Mouse (Mus musculus): ENCODE measurements around the gene Zfp365. TPM values are rescaled to one million over a fixed set of nuclear protein-coding genes. Genes with fewer than 3 reads are reported as not detected.

Gene Zfp365
- total RNA-seq (2021): under 1 TPM; 0.23 to 0.37 TPM
- long read RNA-seq, experiment 1: 0 reads
- long read RNA-seq, experiment 2: 0 reads

DNA sequence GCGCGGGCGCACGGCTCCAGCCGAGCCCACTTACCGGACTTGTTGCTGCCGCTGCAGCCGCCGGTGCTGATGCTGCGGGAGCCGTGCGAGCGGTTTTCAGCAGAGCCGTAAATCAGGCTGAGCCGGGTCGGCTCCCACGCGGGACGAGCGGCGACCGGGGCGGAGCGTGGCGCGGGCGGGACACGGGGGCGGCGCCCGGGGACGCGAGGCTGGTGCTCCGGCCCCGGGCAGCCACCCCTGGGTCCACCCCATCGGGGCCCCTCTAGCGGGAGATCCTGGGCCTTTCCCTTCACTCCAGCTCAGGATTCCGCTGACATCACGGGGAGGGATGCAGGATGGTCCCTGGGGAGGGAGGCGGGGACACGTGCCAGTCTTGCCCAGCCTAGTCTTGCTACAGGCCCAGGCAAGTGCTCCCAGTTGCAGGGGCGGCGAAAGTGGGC, at the start of gene Zfp365:
Zfp365 (minus strand) TSS at position 326 of the 440 bp plus-strand sequence.
- peak; percentile 67 to 69 for DNase-seq

DNA sequence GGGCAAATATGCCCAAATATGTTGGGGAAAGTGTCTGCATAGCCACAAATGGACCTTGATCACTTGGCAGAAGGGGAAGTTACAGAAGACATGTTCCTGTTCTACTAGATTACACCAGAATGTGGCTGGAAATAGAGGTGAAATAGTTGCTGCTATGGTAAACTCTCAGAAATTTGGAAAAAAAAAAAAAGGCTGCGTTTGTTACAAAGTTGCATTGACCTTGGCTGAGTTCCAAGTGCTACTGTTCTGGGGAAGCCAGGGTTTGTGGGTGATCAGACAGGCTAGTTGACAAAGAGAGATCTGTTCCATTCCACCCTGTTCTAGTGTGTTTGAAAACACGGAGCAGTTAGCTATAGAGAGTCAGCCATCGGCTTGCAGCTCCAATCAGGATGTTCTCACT, 47.5 kb upstream of the Zfp365 start:
- no peak for DNase-seq

DNA sequence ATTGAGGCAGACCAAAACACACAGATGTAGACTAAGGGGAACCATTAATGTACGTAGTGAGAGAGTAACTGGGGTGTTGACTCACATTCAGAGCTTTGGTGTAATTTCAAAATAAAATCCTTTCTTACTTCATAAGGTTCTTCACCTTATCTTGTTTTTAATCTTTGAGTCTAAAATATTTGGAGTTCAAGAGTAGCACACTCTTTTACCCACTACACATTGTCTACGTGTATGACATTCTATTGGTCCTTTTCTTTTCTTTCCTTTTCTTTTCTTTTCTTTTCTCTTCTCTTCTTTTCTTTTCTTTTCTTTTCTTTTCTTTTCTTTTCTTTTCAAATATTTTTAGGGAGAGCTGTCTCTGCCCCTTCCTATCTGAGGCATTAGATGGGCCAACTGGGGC, 43.5 kb upstream of the Zfp365 start:
- DNase-seq: no peak

DNA sequence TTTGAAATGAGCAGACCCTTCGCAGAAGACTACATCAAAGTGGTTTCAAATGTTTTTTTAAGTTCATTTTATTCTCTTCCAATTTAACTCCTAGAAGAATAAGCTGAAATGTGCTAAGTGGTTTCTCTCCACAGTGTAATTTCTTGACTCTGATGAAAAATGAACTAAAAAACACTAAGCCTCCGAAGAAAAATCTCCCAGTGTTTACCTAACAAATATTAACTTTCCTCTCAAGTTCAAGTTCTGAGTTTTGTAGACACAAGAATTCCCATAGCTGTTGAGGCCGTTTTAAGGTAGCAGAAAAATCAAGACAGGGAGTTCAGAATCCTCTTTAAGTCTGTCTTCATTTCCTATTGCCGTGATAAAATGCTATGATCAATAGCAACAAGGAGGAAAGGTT, 39.2 kb upstream of the Zfp365 start:
- no peak for DNase-seq

DNA sequence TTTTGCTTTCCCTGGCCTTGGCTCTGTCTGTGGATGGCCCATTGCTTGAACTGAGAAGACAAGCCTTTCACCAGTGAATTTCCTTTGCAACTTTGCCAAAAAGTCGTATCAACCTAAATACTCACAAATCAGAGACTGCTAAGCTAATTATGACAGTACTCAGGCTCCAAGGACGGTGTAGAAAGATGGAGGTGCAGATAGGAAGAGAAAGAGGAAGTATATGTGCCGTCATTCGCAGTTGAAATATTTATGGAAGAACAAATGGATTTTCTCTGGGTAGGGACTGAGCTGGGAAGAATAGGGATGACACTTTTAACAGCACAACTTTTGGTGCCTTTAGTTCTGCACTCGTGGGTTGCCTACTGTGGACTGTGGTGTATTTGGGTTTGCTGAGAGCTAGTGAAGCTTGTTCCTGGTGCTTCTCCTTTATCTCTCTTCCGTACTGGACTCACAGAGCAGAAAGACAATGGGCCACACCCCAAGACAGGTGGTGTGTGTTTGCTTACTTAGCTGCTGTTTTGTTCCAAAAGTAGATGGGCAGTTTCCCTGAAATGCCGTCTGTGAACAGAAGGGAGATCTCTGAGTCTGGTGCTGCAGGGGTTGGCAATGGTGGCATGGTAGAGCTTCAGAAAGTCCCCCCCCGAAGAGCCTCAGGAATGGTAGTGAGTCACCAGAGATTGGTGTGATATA, 37.7 kb upstream of the Zfp365 start:
- no peak for DNase-seq

DNA sequence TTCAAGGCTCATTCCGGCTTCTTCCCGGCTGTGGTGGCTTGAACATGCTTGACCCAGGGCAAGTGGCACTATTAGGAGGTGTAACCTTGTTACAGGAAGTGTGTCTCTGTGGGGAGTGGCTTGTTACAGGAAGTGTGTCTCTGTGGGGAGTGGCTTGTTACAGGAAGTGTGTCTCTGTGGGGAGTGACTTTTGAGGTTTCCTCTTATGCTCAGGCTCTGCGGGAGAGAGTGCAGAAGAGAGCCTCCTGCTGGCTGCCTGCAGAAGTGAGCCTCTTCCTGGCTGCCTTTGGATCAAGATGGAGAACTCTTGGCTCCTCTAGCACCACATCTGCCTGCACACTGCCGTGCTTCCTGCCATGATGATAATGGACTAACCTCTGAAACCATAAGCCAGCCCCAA, 31.1 kb upstream of the Zfp365 start:
- no peak for DNase-seq

DNA sequence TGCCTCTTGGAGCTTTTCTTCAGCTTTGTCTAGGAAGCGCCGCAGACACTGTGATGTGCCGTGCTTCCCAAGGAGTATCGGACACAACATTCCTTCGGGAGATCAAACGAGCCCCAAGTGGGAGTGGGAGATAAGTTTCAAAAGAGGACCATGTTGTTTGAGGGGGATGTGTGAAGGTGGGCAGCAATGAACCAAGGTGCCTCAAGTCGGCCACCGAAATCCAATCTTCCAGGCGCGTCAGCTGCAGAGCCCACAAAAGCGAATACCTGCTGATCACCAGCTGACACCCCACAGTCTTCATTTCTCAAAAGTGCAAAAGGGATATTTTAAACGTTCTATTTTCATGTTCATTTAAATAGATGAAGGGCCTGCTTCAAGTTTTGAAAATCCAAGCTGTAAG, 27.1 kb upstream of the Zfp365 start:
- no peak for DNase-seq

DNA sequence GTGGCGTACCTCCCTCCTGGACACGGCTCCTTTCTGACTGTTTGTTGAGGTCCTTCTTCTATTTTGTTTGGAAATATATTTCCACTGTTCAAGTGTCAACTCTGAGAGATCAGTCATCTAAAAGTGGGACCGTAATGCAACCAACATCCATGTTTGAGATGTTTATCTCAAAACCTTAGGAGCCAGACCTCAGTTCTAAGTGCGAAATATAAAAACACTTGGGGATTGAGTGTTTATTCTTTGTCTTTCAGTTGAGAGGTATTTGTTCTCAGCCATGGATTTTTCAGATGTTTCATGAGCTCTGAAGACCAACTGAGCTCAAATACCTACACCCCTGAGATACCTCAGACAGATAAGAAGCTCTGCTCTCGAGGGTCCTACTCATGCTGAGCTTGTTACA, 25.3 kb upstream of the Zfp365 start:
- DNase-seq: no peak

DNA sequence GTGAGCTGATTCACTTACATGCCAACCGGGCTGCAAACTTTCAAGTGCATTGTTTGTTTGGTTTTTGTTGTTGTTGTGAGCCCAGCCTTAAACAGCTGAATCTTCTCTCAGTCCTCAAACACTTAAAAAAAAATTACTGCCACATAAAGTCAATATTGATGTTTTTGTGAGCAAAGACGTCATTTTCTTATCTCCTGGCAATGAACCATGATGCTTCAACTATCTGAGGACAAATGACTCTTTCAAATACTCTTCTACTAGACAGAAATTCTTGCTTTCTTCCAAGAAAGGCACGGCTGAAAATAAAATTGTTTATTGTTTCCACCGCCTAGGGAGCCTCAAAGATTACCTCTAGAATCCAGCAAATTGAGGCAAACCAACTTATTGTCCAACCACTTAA, 24.5 kb upstream of the Zfp365 start:
- no peak for DNase-seq

DNA sequence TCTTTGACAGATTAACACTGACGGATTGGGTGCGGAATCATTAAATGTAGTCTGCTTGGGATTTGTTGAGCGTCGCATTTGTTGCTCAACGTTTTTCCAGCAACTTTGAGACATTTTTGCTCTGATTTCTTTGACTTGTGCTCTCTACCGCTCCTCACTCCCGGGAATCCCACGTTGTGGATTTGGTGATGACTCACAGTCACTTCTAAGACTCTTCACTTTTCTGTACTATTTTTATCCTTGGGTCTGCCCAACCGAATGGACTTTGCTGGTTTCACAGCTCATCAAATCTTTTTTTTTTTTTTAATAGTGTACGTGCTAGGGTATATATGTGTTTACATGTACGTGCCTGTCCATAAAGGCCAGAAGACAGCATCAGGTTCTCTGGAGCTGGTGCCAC, 20.3 kb upstream of the Zfp365 start:
- DNase-seq: no peak

DNA sequence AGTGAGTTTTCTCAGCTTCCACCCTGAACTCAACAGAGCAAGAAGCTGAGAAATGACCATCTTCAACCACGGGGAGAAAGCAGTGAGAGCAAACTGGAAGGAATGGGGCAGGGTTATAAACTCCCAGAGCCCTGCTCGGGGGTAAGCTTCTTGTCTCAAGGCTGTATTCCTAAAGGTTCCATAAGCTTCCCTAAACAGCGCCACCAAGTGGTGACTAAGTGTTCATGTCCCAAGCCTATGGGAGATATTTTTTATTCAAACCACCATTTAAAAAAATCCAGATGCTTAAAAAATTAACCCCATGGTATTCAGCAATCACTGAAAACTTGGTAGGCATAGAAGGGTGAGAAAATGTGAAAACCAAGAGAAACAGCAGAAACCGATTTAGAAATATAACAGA, 18.9 kb upstream of the Zfp365 start:
- no peak for DNase-seq

DNA sequence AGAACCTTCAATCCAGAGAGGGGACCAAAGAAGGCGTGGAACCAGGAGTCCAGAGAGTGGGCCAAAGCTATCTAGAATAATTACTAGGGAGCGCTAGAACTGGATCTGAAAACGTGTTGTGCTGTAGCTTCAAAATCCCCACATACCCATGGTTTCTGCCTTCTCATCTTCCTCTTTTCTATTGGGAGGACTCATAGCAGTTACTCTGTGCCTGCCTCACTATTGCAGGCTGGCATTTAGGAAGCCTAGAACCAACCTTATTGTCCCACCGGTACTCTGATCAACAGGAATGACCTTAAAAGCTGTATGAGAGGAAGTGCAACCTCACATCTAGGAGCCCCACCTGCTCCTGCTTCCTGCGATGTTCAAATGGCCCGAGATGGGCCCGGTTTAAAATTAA, 16.1 kb upstream of the Zfp365 start:
- DNase-seq: no peak

DNA sequence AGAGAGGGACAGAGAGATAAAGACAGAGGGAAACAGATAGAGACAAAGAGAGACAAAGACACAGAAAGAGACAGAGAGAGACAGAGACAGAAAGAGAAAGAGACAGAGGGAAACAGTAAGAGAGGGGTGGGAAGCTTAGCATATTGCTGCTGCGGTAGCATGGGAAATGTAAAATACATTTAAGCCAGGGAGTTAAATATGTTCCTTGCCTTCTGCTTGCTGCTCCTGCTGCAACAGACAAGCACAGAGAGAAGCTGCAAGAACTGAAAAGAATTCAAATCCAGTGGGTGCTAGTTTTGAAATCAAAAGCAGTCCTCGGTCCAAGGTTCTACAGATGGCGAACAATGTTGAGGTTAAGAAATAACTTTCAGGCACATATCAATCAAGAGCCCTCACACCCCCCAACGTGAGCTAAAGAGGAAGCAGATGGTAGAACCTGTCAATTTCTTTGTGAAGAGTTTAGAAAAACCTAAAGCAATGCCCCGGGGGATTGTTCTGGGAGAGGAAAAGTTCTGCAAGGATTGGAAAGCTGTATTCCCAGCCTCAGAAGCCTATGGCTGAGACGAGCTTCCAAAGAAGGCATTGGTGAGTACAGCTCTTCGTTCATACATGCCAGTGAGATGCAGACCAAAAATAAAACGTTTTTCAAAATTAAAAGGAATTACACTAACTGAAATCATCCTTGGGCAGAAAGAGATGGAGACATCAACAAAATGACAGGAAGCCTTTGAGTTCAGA, 15.4 kb upstream of the Zfp365 start:
- no peak for DNase-seq

DNA sequence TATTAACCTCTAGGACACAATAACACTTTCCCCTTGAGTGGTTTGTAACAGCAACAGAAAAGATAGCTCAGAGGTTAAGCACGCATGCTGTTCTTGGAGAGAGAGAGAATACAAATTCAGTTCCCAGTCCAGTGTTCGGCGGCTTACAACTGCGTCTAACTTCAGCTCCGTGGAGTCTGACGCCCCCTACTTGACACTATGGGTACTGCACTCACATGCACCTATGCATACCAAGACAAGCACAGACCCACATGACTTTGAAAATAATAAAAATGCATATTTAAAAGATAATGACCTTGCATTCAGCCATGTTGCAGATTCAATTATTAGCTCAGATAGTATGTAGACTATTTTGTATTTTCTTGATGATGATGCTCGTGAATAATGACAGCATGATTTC, 11.6 kb upstream of the Zfp365 start:
- no peak for DNase-seq

DNA sequence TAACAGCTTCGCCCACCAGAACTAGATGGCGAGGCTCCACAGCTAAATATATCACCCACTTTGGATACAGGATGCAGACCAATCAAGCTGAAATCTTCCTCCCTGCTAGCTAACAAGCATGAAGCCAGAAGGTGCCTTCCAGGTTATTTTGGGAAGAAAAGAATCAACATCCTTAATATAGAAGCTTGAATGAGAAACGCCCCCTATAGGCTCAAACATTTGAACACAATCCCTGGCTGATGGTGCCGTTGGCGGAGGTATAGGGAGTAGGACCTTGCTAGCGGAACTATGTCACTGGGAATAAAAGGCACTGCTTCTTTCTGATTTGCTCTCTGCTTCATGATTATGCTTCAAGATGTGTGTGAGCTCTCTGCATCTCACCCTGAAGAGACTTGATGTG, 9.3 kb upstream of the Zfp365 start:
- no peak for DNase-seq

DNA sequence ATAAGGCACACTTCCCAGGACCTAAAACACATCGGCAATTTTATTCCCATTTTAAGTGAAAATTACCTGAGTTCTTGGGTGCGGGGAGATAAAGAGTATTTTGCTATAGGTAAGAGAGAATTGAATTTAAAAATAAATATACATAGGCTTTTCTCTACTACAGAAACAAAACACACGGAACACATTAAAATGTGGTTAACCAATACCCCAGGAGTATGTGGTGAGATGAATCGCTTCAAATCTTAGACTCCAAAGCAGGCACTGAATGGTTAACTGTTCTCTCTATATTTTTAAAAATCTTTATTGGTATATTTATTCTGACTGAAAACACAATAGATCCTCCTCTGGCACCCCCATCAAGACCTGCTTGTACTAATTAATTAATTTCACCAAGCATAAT, 7.2 kb upstream of the Zfp365 start:
- no peak for DNase-seq

DNA sequence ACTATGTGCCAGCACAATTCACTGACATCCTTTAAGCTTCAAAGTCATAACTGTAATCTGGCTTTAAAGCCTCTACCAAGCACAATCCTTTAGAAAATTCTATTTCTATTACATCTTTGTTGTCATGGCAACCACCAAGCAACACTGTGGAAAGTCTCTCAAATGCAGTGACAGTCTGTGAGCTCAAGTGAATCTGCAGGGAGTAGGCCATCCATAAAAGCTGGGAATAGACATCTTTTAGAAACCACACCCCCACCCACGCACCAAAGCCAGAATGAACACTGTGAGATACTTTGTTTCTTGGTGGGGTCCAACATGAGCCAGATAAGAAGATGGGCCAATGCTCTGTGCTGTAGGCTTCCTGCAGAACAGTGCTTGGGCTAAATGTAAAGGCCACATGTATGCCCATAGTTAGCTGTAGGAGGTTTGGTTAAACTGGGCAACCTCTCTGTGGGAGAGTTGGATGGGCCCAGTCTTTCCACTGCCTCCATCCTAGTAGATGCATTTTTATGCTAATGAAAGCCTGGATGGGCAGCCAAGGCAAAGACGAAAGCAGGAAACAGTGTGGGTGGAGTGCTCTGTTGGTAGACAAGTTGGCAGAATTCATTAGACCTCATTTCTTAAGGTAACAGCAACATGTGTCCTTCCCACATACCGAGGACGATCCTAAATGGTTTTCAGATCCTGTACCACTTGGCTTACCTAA, 5.9 kb upstream of the Zfp365 start:
- no peak for DNase-seq

DNA sequence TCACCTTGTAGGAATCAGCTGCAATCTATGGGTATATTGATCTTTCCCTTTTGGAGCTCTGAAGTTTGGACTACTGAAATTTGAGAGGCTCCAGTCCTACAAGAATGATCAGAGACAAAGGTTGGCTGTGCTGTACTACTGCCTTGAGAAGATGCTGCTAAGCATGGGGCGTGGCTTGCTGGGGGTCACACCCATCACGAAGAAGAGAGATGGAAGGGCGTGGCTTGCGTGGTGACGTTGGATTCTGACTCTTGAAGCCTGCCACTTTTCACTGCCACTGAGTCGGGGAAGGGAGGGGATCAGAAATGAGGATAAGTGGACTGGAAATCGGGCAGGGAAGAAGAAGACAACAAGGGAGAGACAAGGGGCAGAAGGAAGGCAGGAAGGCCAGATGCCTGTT, 4.9 kb upstream of the Zfp365 start:
- no peak for DNase-seq

DNA sequence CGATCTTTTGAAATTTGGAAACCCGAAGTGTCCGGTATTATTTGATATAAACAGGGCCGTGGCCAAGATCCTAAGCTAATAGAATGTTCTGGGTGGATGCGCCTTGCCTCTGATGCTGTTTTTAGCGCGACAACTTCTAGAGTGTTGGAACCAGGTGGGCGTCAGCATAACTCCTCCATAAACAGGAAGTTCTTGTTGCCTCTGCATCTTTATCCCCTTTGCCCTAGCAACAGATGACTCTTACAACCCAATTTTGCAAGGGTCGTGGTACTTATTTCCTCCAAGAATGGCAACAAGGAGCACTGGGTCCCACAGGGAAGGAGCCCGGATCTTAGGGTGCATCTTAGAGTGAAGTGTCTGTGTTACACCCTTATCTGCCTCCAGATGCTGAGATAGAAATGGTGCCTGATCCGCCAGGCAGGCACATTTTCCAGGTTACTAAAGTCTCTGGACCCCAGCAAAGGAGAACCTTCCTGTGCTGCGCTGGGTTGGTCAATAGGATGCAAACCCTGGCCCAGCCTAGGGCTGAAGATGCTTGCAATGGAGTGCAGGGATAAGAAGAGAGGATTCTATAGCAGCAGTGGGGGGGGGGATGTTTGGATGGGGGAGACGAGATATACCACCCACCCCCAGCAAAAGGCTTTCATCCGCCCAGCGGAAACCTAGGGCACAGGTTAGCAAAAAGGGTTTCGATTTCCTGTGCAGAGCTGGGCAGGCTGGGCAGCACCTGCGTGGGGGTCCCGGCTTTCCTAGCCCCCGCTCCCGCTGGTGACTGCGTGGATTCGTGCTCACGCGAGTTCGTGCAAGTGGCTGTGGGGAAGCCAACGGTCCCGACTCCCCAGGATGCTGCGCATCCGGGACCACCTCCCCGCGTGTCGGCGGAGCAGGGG, 770 bp downstream of the Zfp365 start:
- no peak for DNase-seq

DNA sequence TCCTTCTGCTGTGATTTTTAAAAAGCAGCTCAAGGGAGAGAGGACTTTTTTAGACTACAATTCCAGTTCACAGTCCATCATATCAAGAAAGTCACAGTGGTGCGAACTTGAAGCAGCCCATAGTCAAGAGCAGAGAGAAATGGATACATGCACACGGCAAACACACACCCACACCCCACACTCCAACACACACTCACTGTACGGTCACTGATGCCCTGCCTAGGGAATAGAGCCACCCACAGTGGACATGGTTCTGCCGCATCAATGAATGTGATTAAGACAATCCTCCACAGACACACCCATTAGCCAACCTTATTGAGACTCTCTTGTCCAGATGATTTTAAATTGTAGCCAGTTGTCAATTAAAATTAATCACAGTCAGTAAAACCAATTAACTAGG, 4.5 kb downstream of the Zfp365 start:
- DNase-seq: no peak

DNA sequence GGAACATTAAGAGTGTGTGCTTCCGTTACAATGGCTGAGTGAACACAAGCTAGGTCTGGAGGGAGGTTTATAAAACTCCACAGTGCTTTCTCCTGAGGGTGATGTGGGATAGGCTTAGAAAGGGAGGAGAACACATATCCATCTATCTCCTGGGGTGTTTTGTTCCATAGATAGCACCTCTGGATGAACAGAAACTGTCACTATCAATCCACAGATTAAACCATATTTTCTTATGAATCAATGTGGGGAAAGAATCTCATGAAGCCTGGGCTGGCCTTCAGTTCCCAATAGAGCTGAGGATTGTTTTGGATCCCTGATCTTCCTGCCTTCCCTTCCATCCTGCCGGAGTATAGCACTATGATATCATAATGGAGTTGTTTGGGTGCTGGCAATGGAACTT, 5.5 kb downstream of the Zfp365 start:
- DNase-seq: no peak

DNA sequence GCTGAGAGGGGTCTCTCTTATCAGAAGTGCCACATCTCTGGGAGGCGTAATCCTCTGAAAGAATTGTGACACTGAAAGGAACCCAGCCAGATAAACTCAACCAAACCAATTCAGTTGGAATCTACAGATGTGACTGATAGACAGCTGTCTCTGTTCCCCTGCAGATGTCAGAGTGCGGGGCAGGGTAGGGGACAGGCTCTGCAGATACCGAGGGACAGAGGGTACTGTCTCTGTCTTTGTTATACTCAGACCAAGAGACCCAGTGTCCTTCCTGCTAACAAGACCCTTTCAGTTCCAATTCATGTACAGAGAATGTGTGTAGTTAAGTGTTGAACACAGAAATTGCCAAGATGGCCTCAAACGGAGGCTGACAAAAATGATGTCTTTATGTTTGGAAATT, 6.4 kb downstream of the Zfp365 start:
- no peak for DNase-seq

Measured in heart, adult 18-20 months (tissue).